ENCODE assay signal across 21 mouse cellular contexts in the genomic region with DNA sequence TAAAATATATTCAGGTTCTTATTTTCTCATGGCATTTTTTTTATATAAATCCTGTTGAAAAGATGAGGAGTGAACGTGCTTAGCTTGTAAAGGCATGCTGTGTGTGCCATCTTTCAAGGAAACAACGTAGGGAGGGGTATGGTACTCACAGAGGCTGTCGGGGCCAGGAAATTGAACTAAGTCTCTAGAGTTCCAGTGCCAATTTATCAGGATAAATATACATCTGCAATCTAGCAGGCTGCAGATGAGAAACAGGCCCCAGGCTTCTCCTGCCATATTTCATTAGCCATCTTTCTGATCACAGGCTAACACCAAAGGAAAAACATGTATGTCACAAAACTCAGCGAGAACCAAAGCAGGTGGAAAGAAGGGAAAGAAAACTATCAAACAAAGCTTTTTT.
DNase-seq lines count a peak whose midpoint lies in the region; ATAC-seq lines count a peak whose summit lies in the region.
"Had no signal": no experiment of that assay in that cellular context is flagged by ENCODE, and none has a peak within 500 bp of the region (broad histone marks: within the 10 kb centered on the region; RNA-seq: fewer than 3 reads in every experiment).

No protein-coding gene starts in this region.

- no peak overlapping the region for H3K9ac ChIP-seq in hindbrain, embryonic 11.5 days (ENCODE audit: low read depth, low read length)
- H3K9ac ChIP-seq in hindbrain, embryonic 12.5 days, result no peak overlapping the region
- H3K9ac ChIP-seq in embryonic facial prominence, embryonic 14.5 days (ENCODE audit: low read depth, low read length), result no peak overlapping the region
- H3K9ac ChIP-seq in liver, embryonic 12.5 days, result no peak overlapping the region
- H3K9ac ChIP-seq: embryonic facial prominence, embryonic 13.5 days; forebrain, embryonic 13.5 days; heart, embryonic 15.5 days had no signal

- DNase-seq in hindbrain, embryonic 11.5 days (ENCODE audit: low spot score), result peak; percentile 4
- DNase-seq in embryonic facial prominence, embryonic 10.5 days (ENCODE audit: low spot score), result peak; percentile 70
- DNase-seq in embryonic facial prominence, embryonic 14.5 days (ENCODE audit: low spot score), result peak; percentile 11
- peak; percentile 12 for DNase-seq in mesoderm, embryonic 11.5 days (ENCODE audit: low read depth, low spot score)
- DNase-seq in left cerebral cortex, adult 18-20 months (ENCODE audit: low spot score in 2 of 2), result no peak
- DNase-seq: adrenal gland, adult 2 months; adrenal gland, postnatal 36 days; cerebellum, adult 11 months; cerebellum, adult 8-10 months; cerebellum, postnatal 14 days; gastrocnemius, postnatal 10 days; heart, adult 18-20 months; heart, postnatal 14 days; kidney, adult 11 months had no signal

- H3K36me3 ChIP-seq in hindbrain, embryonic 11.5 days (ENCODE audit: control insufficient read depth, insufficient read depth, low read length), result no peaks in the 10 kb centered on the region
- H3K36me3 ChIP-seq in hindbrain, embryonic 12.5 days, result no peaks in the 10 kb centered on the region
- no peaks in the 10 kb centered on the region for H3K36me3 ChIP-seq in embryonic facial prominence, embryonic 10.5 days (replicated peaks)
- H3K36me3 ChIP-seq in embryonic facial prominence, embryonic 14.5 days (ENCODE audit: control insufficient read depth, insufficient read depth, low read length), result no peaks in the 10 kb centered on the region
- no peaks in the 10 kb centered on the region for H3K36me3 ChIP-seq in liver, embryonic 12.5 days
- H3K36me3 ChIP-seq: embryonic facial prominence, embryonic 13.5 days; heart, embryonic 10.5 days; heart, embryonic 15.5 days had no signal

- 68% methylated on average over 4 of the region's 4 CpGs for WGBS in hindbrain, embryonic 11.5 days
- 64% methylated on average over 4 of the region's 4 CpGs for WGBS in hindbrain, embryonic 12.5 days
- WGBS in embryonic facial prominence, embryonic 10.5 days, result 43% methylated on average over 4 of the region's 4 CpGs
- WGBS in embryonic facial prominence, embryonic 14.5 days, result 36% methylated on average over 4 of the region's 4 CpGs
- 64% methylated on average over 4 of the region's 4 CpGs for WGBS in liver, embryonic 12.5 days (ENCODE audit: insufficient replicate concordance)

- H3K4me2 ChIP-seq in hindbrain, embryonic 11.5 days (replicated peaks; ENCODE audit: low read depth, low read length), result no peak overlapping the region
- no peak overlapping the region for H3K4me2 ChIP-seq in hindbrain, embryonic 12.5 days (replicated peaks)
- no peak overlapping the region for H3K4me2 ChIP-seq in embryonic facial prominence, embryonic 14.5 days (ENCODE audit: low read depth, low read length)
- H3K4me2 ChIP-seq in liver, embryonic 12.5 days, result no peak overlapping the region
- H3K4me2 ChIP-seq: embryonic facial prominence, embryonic 13.5 days; forebrain, embryonic 13.5 days; heart, embryonic 15.5 days had no signal

- H3K4me3 ChIP-seq in hindbrain, embryonic 11.5 days (ENCODE audit: low read depth, low read length), result no peak overlapping the region
- no peak overlapping the region for H3K4me3 ChIP-seq in hindbrain, embryonic 12.5 days
- no peak overlapping the region for H3K4me3 ChIP-seq in embryonic facial prominence, embryonic 10.5 days
- H3K4me3 ChIP-seq in embryonic facial prominence, embryonic 14.5 days (ENCODE audit: low read depth, low read length), result no peak overlapping the region
- H3K4me3 ChIP-seq in liver, embryonic 12.5 days, result no peak overlapping the region
- H3K4me3 ChIP-seq: embryonic facial prominence, embryonic 13.5 days; forebrain, embryonic 13.5 days; heart, embryonic 10.5 days; heart, embryonic 15.5 days had no signal

- no peak for ATAC-seq in hindbrain, embryonic 11.5 days (ENCODE audit: low FRiP score)
- no peak for ATAC-seq in hindbrain, embryonic 12.5 days (ENCODE audit: low FRiP score)
- ATAC-seq in embryonic facial prominence, embryonic 14.5 days (ENCODE audit: low read depth), result no peak
- ATAC-seq in liver, embryonic 12.5 days, result no peak
- ATAC-seq: forebrain, embryonic 13.5 days; hindbrain, postnatal 0 days had no signal

- H3K4me1 ChIP-seq in hindbrain, embryonic 11.5 days (replicated peaks; ENCODE audit: control insufficient read depth, insufficient read depth, low read length), result no peaks in the 10 kb centered on the region
- peaks cover 5% of the 10 kb centered on the region; the same call in 1 of the 2 replicates for H3K4me1 ChIP-seq in hindbrain, embryonic 12.5 days
- H3K4me1 ChIP-seq in embryonic facial prominence, embryonic 10.5 days, result peaks cover 21% of the 10 kb centered on the region
- H3K4me1 ChIP-seq in embryonic facial prominence, embryonic 14.5 days (ENCODE audit: control insufficient read depth, insufficient read depth, low read length), result peaks cover 3% of the 10 kb centered on the region; the same call in 1 of the 2 replicates
- H3K4me1 ChIP-seq in liver, embryonic 12.5 days, result no peaks in the 10 kb centered on the region

- H3K27ac ChIP-seq in hindbrain, embryonic 11.5 days (ENCODE audit: low read depth, low read length), result no peak overlapping the region
- H3K27ac ChIP-seq in hindbrain, embryonic 12.5 days, result no peak overlapping the region
- peak overlapping the region; percentile 68 for H3K27ac ChIP-seq in embryonic facial prominence, embryonic 10.5 days (replicated peaks)
- H3K27ac ChIP-seq in embryonic facial prominence, embryonic 14.5 days (replicated peaks; ENCODE audit: low read depth, low read length), result no peak overlapping the region
- H3K27ac ChIP-seq in liver, embryonic 12.5 days, result no peak overlapping the region
- H3K27ac ChIP-seq: embryonic facial prominence, embryonic 13.5 days; forebrain, embryonic 13.5 days; heart, embryonic 10.5 days; heart, embryonic 15.5 days; hindbrain, postnatal 0 days had no signal

- no peaks in the 10 kb centered on the region for H3K9me3 ChIP-seq in hindbrain, embryonic 11.5 days (ENCODE audit: control insufficient read depth, low read length)
- no peaks in the 10 kb centered on the region for H3K9me3 ChIP-seq in hindbrain, embryonic 12.5 days (replicated peaks)
- no peaks in the 10 kb centered on the region for H3K9me3 ChIP-seq in embryonic facial prominence, embryonic 10.5 days
- no peaks in the 10 kb centered on the region for H3K9me3 ChIP-seq in embryonic facial prominence, embryonic 14.5 days (ENCODE audit: control insufficient read depth, low read length)
- H3K9me3 ChIP-seq in liver, embryonic 12.5 days (replicated peaks), result no peaks in the 10 kb centered on the region
- H3K9me3 ChIP-seq: embryonic facial prominence, embryonic 13.5 days; forebrain, embryonic 13.5 days; heart, embryonic 10.5 days; heart, embryonic 15.5 days had no signal

- no peaks in the 10 kb centered on the region for H3K27me3 ChIP-seq in hindbrain, embryonic 11.5 days (ENCODE audit: control insufficient read depth, insufficient read depth, low read length)
- no peaks in the 10 kb centered on the region for H3K27me3 ChIP-seq in hindbrain, embryonic 12.5 days
- no peaks in the 10 kb centered on the region for H3K27me3 ChIP-seq in embryonic facial prominence, embryonic 10.5 days (replicated peaks; ENCODE audit: low read depth, poor library complexity, severe bottlenecking)
- H3K27me3 ChIP-seq in embryonic facial prominence, embryonic 14.5 days (replicated peaks; ENCODE audit: control insufficient read depth, insufficient read depth, low read length), result no peaks in the 10 kb centered on the region
- no peaks in the 10 kb centered on the region for H3K27me3 ChIP-seq in liver, embryonic 12.5 days (replicated peaks)
- H3K27me3 ChIP-seq: embryonic facial prominence, embryonic 13.5 days; forebrain, embryonic 13.5 days; heart, embryonic 15.5 days had no signal

Comparison
In these comparisons a context has a peak if more than half of its experiments do, and no peak if none do; other contexts are left out.
1. DNase-seq: peak in hindbrain, embryonic 11.5 days (single experiment), embryonic facial prominence, embryonic 10.5 days (single experiment), embryonic facial prominence, embryonic 14.5 days (single experiment) and mesoderm, embryonic 11.5 days (single experiment); none in left cerebral cortex, adult 18-20 months (0 of 2).